Mouse (Mus musculus): ENCODE measurements around the gene Kansl3. TPM values are rescaled to one million over a fixed set of nuclear protein-coding genes. Genes with fewer than 3 reads are reported as not detected.
A peak's percentile ranks its signal among the peaks of the same experiment; 100 is the strongest.

Gene Kansl3
- polyA plus RNA-seq, 1 experiment from 2014 or later: 54.2 TPM

GRCm38 (mm10) chr1:36356955-36357695, 11.9 kb downstream of the Kansl3 start:
- Histone ChIP-seq H3K9me3 (replicated peaks) (no peaks in the 10 kb centered on the region), H3K27me3 (replicated peaks) (no peaks in the 10 kb centered on the region), H3K4me2 (no peak overlapping the region), H3K4me3 (no peak overlapping the region), H3K4me1 (replicated peaks) (peaks cover 3% of the 10 kb centered on the region; the same call in 1 of the 2 replicates), H3K36me3 (peaks cover 75% of the 10 kb centered on the region), H3K9ac (no peak overlapping the region), H3K27ac (ENCODE audit: poor library complexity, severe bottlenecking) (no peak overlapping the region)
- WGBS: 95% methylated on average over 5 of the region's 5 CpGs
- ATAC-seq (ENCODE audit: insufficient number of reproducible peaks, low FRiP score): 0 out of 2 replicates have a peak, but pooled peaks have one; percentile 18

GRCm38 (mm10) chr1:36352351-36352750, 16.6 kb downstream of the Kansl3 start:
- 87% methylated on average over 4 of the region's 4 CpGs for WGBS

GRCm38 (mm10) chr1:36342547-36342946, 26.4 kb downstream of the Kansl3 start:
- no peaks in the 10 kb centered on the region for H3K4me1 ChIP-seq (replicated peaks)
- no peak overlapping the region for H3K4me2 ChIP-seq
- peaks cover 98% of the 10 kb centered on the region for H3K36me3 ChIP-seq
- H3K27ac ChIP-seq (ENCODE audit: poor library complexity, severe bottlenecking): no peak overlapping the region
- ATAC-seq (ENCODE audit: insufficient number of reproducible peaks, low FRiP score): no peak
- H3K9ac ChIP-seq: no peak overlapping the region
- H3K27me3 ChIP-seq (replicated peaks): no peaks in the 10 kb centered on the region
- H3K9me3 ChIP-seq (replicated peaks): no peaks in the 10 kb centered on the region
- WGBS: 88% methylated on average over 6 of the region's 6 CpGs
- no peak overlapping the region for H3K4me3 ChIP-seq

More at GRCm38 (mm10) chr1:36352351-36352750, 16.6 kb downstream of the Kansl3 start:
- Histone ChIP-seq H3K4me3 (no peak overlapping the region), H3K9me3 (replicated peaks) (no peaks in the 10 kb centered on the region), H3K4me2 (no peak overlapping the region), H3K27me3 (replicated peaks) (no peaks in the 10 kb centered on the region), H3K9ac (no peak overlapping the region), H3K36me3 (peaks cover 93% of the 10 kb centered on the region), H3K4me1 (replicated peaks) (peaks cover 3% of the 10 kb centered on the region; the same call in 1 of the 2 replicates), H3K27ac (ENCODE audit: poor library complexity, severe bottlenecking) (no peak overlapping the region)
- ATAC-seq (ENCODE audit: insufficient number of reproducible peaks, low FRiP score): no peak

GRCm38 (mm10) chr1:36332955-36333887, 35.8 kb downstream of the Kansl3 start:
- Histone ChIP-seq H3K27ac (ENCODE audit: poor library complexity, severe bottlenecking) (0 out of 2 replicates have a peak overlapping the region, but pooled peaks have one; percentile 44), H3K36me3 (peaks cover 68% of the 10 kb centered on the region), H3K4me2 (no peak overlapping the region), H3K9me3 (replicated peaks) (no peaks in the 10 kb centered on the region), H3K27me3 (replicated peaks) (no peaks in the 10 kb centered on the region), H3K9ac (no peak overlapping the region), H3K4me3 (no peak overlapping the region), H3K4me1 (replicated peaks) (peaks cover 18% of the 10 kb centered on the region)
- 74% methylated on average over 14 of the region's 14 CpGs for WGBS
- ATAC-seq (ENCODE audit: insufficient number of reproducible peaks, low FRiP score): no peak

- WGBS: 77% methylated on average over 6 of the region's 6 CpGs
- Histone ChIP-seq H3K4me1 (replicated peaks) (peaks cover 18% of the 10 kb centered on the region), H3K9me3 (replicated peaks) (no peaks in the 10 kb centered on the region), H3K4me3 (no peak overlapping the region), H3K36me3 (peaks cover 53% of the 10 kb centered on the region), H3K27me3 (replicated peaks) (no peaks in the 10 kb centered on the region), H3K4me2 (no peak overlapping the region), H3K9ac (no peak overlapping the region), H3K27ac (ENCODE audit: poor library complexity, severe bottlenecking) (no peak overlapping the region)
- no peak for ATAC-seq (ENCODE audit: insufficient number of reproducible peaks, low FRiP score)
Measured at GRCm38 (mm10) chr1:36331743-36332142, 37.2 kb downstream of the Kansl3 start.

- H3K27me3 ChIP-seq (replicated peaks): no peaks in the 10 kb centered on the region
- H3K9me3 ChIP-seq (replicated peaks): no peaks in the 10 kb centered on the region
- H3K36me3 ChIP-seq: peaks cover 29% of the 10 kb centered on the region; the same call in 1 of the 2 replicates
- no peak overlapping the region for H3K9ac ChIP-seq
- H3K4me1 ChIP-seq (replicated peaks): peaks cover 22% of the 10 kb centered on the region
- WGBS: 87% methylated on average over 2 of the region's 2 CpGs
- no peak for ATAC-seq (ENCODE audit: insufficient number of reproducible peaks, low FRiP score)
- no peak overlapping the region for H3K27ac ChIP-seq (ENCODE audit: poor library complexity, severe bottlenecking)
- no peak overlapping the region for H3K4me2 ChIP-seq
- H3K4me3 ChIP-seq: no peak overlapping the region
Measured at GRCm38 (mm10) chr1:36326815-36327214, 42.2 kb downstream of the Kansl3 start.

- H3K27ac ChIP-seq (ENCODE audit: poor library complexity, severe bottlenecking): no peak overlapping the region
- H3K4me2 ChIP-seq: no peak overlapping the region
- H3K4me1 ChIP-seq (replicated peaks): peaks cover 22% of the 10 kb centered on the region
- H3K27me3 ChIP-seq (replicated peaks): no peaks in the 10 kb centered on the region
- H3K4me3 ChIP-seq: no peak overlapping the region
- H3K9me3 ChIP-seq (replicated peaks): no peaks in the 10 kb centered on the region
- no peak overlapping the region for H3K9ac ChIP-seq
- WGBS: 94% methylated on average over 2 of the region's 2 CpGs
- no peak for ATAC-seq (ENCODE audit: insufficient number of reproducible peaks, low FRiP score)
- peaks cover 26% of the 10 kb centered on the region for H3K36me3 ChIP-seq
Measured at GRCm38 (mm10) chr1:36325900-36326321, 43.1 kb downstream of the Kansl3 start.

GRCm38 (mm10) chr1:36323746-36324448, 45.1 kb downstream of the Kansl3 start:
- no peak overlapping the region for H3K27ac ChIP-seq (ENCODE audit: poor library complexity, severe bottlenecking)

GRCm38 (mm10) chr1:36323076-36323475, 45.9 kb downstream of the Kansl3 start:
- ATAC-seq (ENCODE audit: insufficient number of reproducible peaks, low FRiP score): no peak
- H3K4me2 ChIP-seq: no peak overlapping the region
- H3K9me3 ChIP-seq (replicated peaks): no peaks in the 10 kb centered on the region
- WGBS: 52% methylated on average over 9 of the region's 9 CpGs
- peaks cover 40% of the 10 kb centered on the region for H3K36me3 ChIP-seq
- H3K9ac ChIP-seq: no peak overlapping the region
- no peaks in the 10 kb centered on the region for H3K27me3 ChIP-seq (replicated peaks)
- peaks cover 15% of the 10 kb centered on the region for H3K4me1 ChIP-seq (replicated peaks)
- no peak overlapping the region for H3K4me3 ChIP-seq
- H3K27ac ChIP-seq (ENCODE audit: poor library complexity, severe bottlenecking): no peak overlapping the region

More at GRCm38 (mm10) chr1:36323746-36324448, 45.1 kb downstream of the Kansl3 start:
- no peak overlapping the region for H3K4me3 ChIP-seq
- peak; percentile 40; the same call in 1 of the 2 replicates for ATAC-seq (ENCODE audit: insufficient number of reproducible peaks, low FRiP score)
- peaks cover 18% of the 10 kb centered on the region for H3K4me1 ChIP-seq (replicated peaks)
- 39% methylated on average over 8 of the region's 8 CpGs for WGBS
- no peaks in the 10 kb centered on the region for H3K9me3 ChIP-seq (replicated peaks)
- no peak overlapping the region for H3K4me2 ChIP-seq
- no peak overlapping the region; the same call in 1 of the 2 replicates for H3K9ac ChIP-seq
- peaks cover 31% of the 10 kb centered on the region for H3K36me3 ChIP-seq
- H3K27me3 ChIP-seq (replicated peaks): no peaks in the 10 kb centered on the region

GRCm38 (mm10) chr1:36321829-36322573, 47.0 kb downstream of the Kansl3 start:
- no peak overlapping the region for H3K4me3 ChIP-seq
- H3K4me2 ChIP-seq: no peak overlapping the region
- H3K4me1 ChIP-seq (replicated peaks): peaks cover 15% of the 10 kb centered on the region
- H3K27me3 ChIP-seq (replicated peaks): no peaks in the 10 kb centered on the region; the same call in 1 of the 2 replicates
- 66% methylated on average over 11 of the region's 11 CpGs for WGBS
- no peak overlapping the region for H3K9ac ChIP-seq
- ATAC-seq (ENCODE audit: insufficient number of reproducible peaks, low FRiP score): no peak
- peaks cover 50% of the 10 kb centered on the region for H3K36me3 ChIP-seq
- no peaks in the 10 kb centered on the region for H3K9me3 ChIP-seq (replicated peaks)
- H3K27ac ChIP-seq (ENCODE audit: poor library complexity, severe bottlenecking): no peak overlapping the region
